In genomic region chr5:32069566-32070169, GRCm38 (mm10) we compare ENCODE assay signal across 21 mouse cellular contexts.
DNase-seq lines count a peak whose midpoint lies in the region; ATAC-seq lines count a peak whose summit lies in the region.
"Had no signal": no experiment of that assay in that cellular context is flagged by ENCODE, and none has a peak within 500 bp of the region (broad histone marks: within the 10 kb centered on the region; RNA-seq: fewer than 3 reads in every experiment).

No protein-coding gene starts in this region.

- H3K9ac ChIP-seq in intestine, embryonic 14.5 days (ENCODE audit: low read length) = no peak overlapping the region
- no peak overlapping the region for H3K9ac ChIP-seq in intestine, embryonic 16.5 days (ENCODE audit: low read depth, low read length)
- no peak overlapping the region for H3K9ac ChIP-seq in stomach, embryonic 16.5 days (ENCODE audit: low read length)
- H3K9ac ChIP-seq: forebrain, embryonic 12.5 days; limb, embryonic 13.5 days; liver, embryonic 15.5 days; midbrain, embryonic 12.5 days had no signal

- no peak overlapping the region for H3K4me2 ChIP-seq in intestine, embryonic 14.5 days (ENCODE audit: low read length)
- no peak overlapping the region for H3K4me2 ChIP-seq in intestine, embryonic 16.5 days (ENCODE audit: low read depth, low read length)
- no peak overlapping the region for H3K4me2 ChIP-seq in stomach, embryonic 16.5 days (ENCODE audit: low read depth, low read length)
- H3K4me2 ChIP-seq: forebrain, embryonic 12.5 days; limb, embryonic 13.5 days; liver, embryonic 15.5 days; midbrain, embryonic 12.5 days had no signal

- H3K4me3 ChIP-seq in intestine, embryonic 14.5 days (ENCODE audit: low read depth, low read length) = no peak overlapping the region
- H3K4me3 ChIP-seq in intestine, embryonic 16.5 days (ENCODE audit: low read length) = no peak overlapping the region
- no peak overlapping the region for H3K4me3 ChIP-seq in stomach, embryonic 16.5 days (replicated peaks; ENCODE audit: low read length)
- H3K4me3 ChIP-seq: forebrain, embryonic 12.5 days; left cerebral cortex, adult 2 months; limb, embryonic 13.5 days; liver, embryonic 15.5 days; midbrain, embryonic 12.5 days had no signal

- no peaks in the 10 kb centered on the region for H3K27me3 ChIP-seq in intestine, embryonic 14.5 days (replicated peaks; ENCODE audit: control insufficient read depth, insufficient read depth, low read length)
- no peaks in the 10 kb centered on the region for H3K27me3 ChIP-seq in intestine, embryonic 16.5 days (replicated peaks; ENCODE audit: control insufficient read depth, insufficient read depth, low read length)
- H3K27me3 ChIP-seq in stomach, embryonic 16.5 days (ENCODE audit: control insufficient read depth, insufficient read depth, low read length) = no peaks in the 10 kb centered on the region
- H3K27me3 ChIP-seq: forebrain, embryonic 12.5 days; limb, embryonic 13.5 days; liver, embryonic 15.5 days; midbrain, embryonic 12.5 days had no signal

- ATAC-seq in intestine, embryonic 14.5 days (replicated peaks; ENCODE audit: low FRiP score, low TSS enrichment, low read depth) = no peak
- no peak for ATAC-seq in intestine, embryonic 16.5 days
- ATAC-seq in stomach, embryonic 16.5 days (ENCODE audit: insufficient read depth, low FRiP score) = no peak
- ATAC-seq: inflammation-experienced regulatory T-cells, adult 6 months had no signal

- no peaks in the 10 kb centered on the region for H3K36me3 ChIP-seq in intestine, embryonic 14.5 days (ENCODE audit: control insufficient read depth, insufficient read depth, low read length)
- H3K36me3 ChIP-seq in intestine, embryonic 16.5 days (ENCODE audit: control insufficient read depth, insufficient read depth, low read length) = no peaks in the 10 kb centered on the region
- H3K36me3 ChIP-seq in stomach, embryonic 16.5 days (ENCODE audit: control insufficient read depth, insufficient read depth, low read length) = no peaks in the 10 kb centered on the region
- H3K36me3 ChIP-seq: forebrain, embryonic 12.5 days; limb, embryonic 13.5 days; liver, embryonic 15.5 days; midbrain, embryonic 12.5 days had no signal

- H3K27ac ChIP-seq in intestine, embryonic 14.5 days (ENCODE audit: low read depth) = no peak overlapping the region
- no peak overlapping the region for H3K27ac ChIP-seq in intestine, embryonic 16.5 days (ENCODE audit: low read length)
- peak overlapping the region; percentile 72; the same call in 1 of the 2 replicates for H3K27ac ChIP-seq in stomach, embryonic 16.5 days (ENCODE audit: low read length)
- H3K27ac ChIP-seq: forebrain, embryonic 12.5 days; kidney, postnatal 0 days; left cerebral cortex, adult 2 months; limb, embryonic 13.5 days; liver, embryonic 15.5 days; midbrain, embryonic 12.5 days had no signal

- peak; percentile 42 for DNase-seq in intestine, embryonic 14.5 days (ENCODE audit: low spot score)
- DNase-seq in testis, postnatal 10 days (ENCODE audit: low spot score) = peak; percentile 31
- no peak for DNase-seq in testis, postnatal 14 days (ENCODE audit: low spot score)
- peak; percentile 47 for DNase-seq in gonadal fat pad, adult 2 months (ENCODE audit: low read depth)
- no peak for DNase-seq in frontal cortex, postnatal 10 days (ENCODE audit: low spot score in 2 of 2)
- no peak for DNase-seq in adrenal gland, postnatal 10 days
- DNase-seq: adrenal gland, adult 2 months; cerebellum, adult 11 months; cerebellum, postnatal 14 days; embryo, embryonic 11 days; lung, postnatal 4 days; retina, postnatal 1 day had no signal

- H3K4me1 ChIP-seq in intestine, embryonic 14.5 days (replicated peaks; ENCODE audit: control insufficient read depth, insufficient read depth, low read length) = peaks cover 18% of the 10 kb centered on the region
- H3K4me1 ChIP-seq in intestine, embryonic 16.5 days (ENCODE audit: control insufficient read depth, insufficient read depth, low read length) = peaks cover 8% of the 10 kb centered on the region
- peaks cover 18% of the 10 kb centered on the region for H3K4me1 ChIP-seq in stomach, embryonic 16.5 days (ENCODE audit: control insufficient read depth, insufficient read depth, low read length)
- H3K4me1 ChIP-seq: forebrain, embryonic 12.5 days; liver, embryonic 15.5 days; midbrain, embryonic 12.5 days had no signal

- no peaks in the 10 kb centered on the region for H3K9me3 ChIP-seq in intestine, embryonic 14.5 days (ENCODE audit: control insufficient read depth, low read length)
- H3K9me3 ChIP-seq in intestine, embryonic 16.5 days (ENCODE audit: control insufficient read depth, low read length) = no peaks in the 10 kb centered on the region
- no peaks in the 10 kb centered on the region for H3K9me3 ChIP-seq in stomach, embryonic 16.5 days (replicated peaks; ENCODE audit: control insufficient read depth, low read length)
- H3K9me3 ChIP-seq: forebrain, embryonic 12.5 days; limb, embryonic 13.5 days; liver, embryonic 15.5 days; midbrain, embryonic 12.5 days had no signal

- 76% methylated on average over 10 of the region's 10 CpGs for WGBS in intestine, embryonic 14.5 days
- 76% methylated on average over 10 of the region's 10 CpGs for WGBS in intestine, embryonic 16.5 days
- WGBS in stomach, embryonic 16.5 days = 72% methylated on average over 10 of the region's 10 CpGs

Comparison
In these comparisons a context has a peak if more than half of its experiments do, and no peak if none do; other contexts are left out.
1. DNase-seq: peak in intestine, embryonic 14.5 days (single experiment), testis, postnatal 10 days (single experiment) and gonadal fat pad, adult 2 months (single experiment); none in testis, postnatal 14 days (single experiment), frontal cortex, postnatal 10 days (0 of 2) and adrenal gland, postnatal 10 days (single experiment).